Comparison of ENCODE assay signal across 9 mouse cellular contexts in the genomic region with DNA sequence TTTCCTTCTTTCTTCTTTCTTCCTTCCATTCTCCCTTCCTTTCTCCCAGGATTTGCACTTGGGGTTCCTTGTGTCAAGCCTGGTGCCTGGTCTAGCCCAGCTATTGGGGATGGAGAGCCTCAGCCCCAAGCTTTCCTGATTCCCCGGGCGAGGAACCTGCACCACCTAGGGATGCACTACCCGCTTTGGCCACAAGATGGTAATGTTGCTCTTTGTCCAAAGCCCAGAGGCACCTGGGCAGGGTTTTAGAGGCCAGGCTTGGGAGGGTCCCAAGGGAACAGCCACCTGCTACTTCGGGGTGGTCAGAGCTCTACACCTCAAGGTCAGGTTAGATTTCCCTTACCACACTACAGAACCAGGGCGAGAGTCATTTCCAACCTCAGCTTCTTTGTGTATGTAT. TPM values are rescaled to one million over a fixed set of nuclear protein-coding genes. Genes with fewer than 3 reads are reported as not detected.
DNase-seq lines count a peak whose midpoint lies in the region; ATAC-seq lines count a peak whose summit lies in the region.
"Had no signal": no experiment of that assay in that cellular context is flagged by ENCODE, and none has a peak within 500 bp of the region (broad histone marks: within the 10 kb centered on the region; RNA-seq: fewer than 3 reads in every experiment).

No protein-coding gene starts in this region.

- 6% methylated on average over 5 of the region's 5 CpGs for WGBS in heart, embryonic 11.5 days (ENCODE audit: insufficient replicate concordance)
- WGBS in embryonic facial prominence, embryonic 10.5 days = 7% methylated on average over 5 of the region's 5 CpGs
- 2% methylated on average over 5 of the region's 5 CpGs for WGBS in hindbrain, embryonic 14.5 days

- DNase-seq in heart, adult 11 months = peak; percentile 92
- DNase-seq in adrenal gland, adult 2 months = peak; percentile 67
- DNase-seq in embryonic facial prominence, embryonic 10.5 days (ENCODE audit: low spot score) = peak; percentile 80
- DNase-seq in hindbrain, embryonic 14.5 days (ENCODE audit: low spot score) = peak; percentile 86
- DNase-seq in left cerebral cortex, postnatal 10 days (ENCODE audit: extremely low spot score in 1 of 2, low spot score in 2 of 2) = peak; percentile 76 to 80
- peak; percentile 60 for DNase-seq in naive thymus-derived CD4-positive, alpha-beta T cell, adult 2 months (ENCODE audit: low read depth)
- DNase-seq in testis, postnatal 10 days (ENCODE audit: low spot score) = peak; percentile 89

- H3K4me1 ChIP-seq in heart, embryonic 11.5 days (ENCODE audit: control insufficient read depth, insufficient read depth, low read length) = 0 out of 2 replicates have a peak, but pooled peaks cover 6% of the 10 kb centered on the region
- peaks cover 27% of the 10 kb centered on the region for H3K4me1 ChIP-seq in embryonic facial prominence, embryonic 10.5 days
- 0 out of 2 replicates have a peak, but pooled peaks cover 14% of the 10 kb centered on the region for H3K4me1 ChIP-seq in hindbrain, embryonic 14.5 days (replicated peaks; ENCODE audit: control insufficient read depth, insufficient read depth, low read length)
- H3K4me1 ChIP-seq: liver, embryonic 15.5 days had no signal

- intact Hi-C loops in left cerebral cortex, postnatal 10 days (cut with DNase I) = loop anchor here (10.0 kb wide), 1 partner anchor 1706 kb away; no protein-coding TSS in a partner anchor

- H3K9me3 ChIP-seq in heart, embryonic 11.5 days (replicated peaks; ENCODE audit: control insufficient read depth, low read length) = peaks cover 5% of the 10 kb centered on the region; the same call in 1 of the 2 replicates
- peaks cover 6% of the 10 kb centered on the region; the same call in 1 of the 2 replicates for H3K9me3 ChIP-seq in embryonic facial prominence, embryonic 10.5 days
- H3K9me3 ChIP-seq in hindbrain, embryonic 14.5 days (ENCODE audit: control insufficient read depth, low read length) = no peaks in the 10 kb centered on the region
- H3K9me3 ChIP-seq: liver, embryonic 15.5 days had no signal

- peaks cover 54% of the 10 kb centered on the region for H3K27me3 ChIP-seq in heart, embryonic 11.5 days (ENCODE audit: control insufficient read depth, insufficient read depth, low read length)
- peaks cover 66% of the 10 kb centered on the region for H3K27me3 ChIP-seq in embryonic facial prominence, embryonic 10.5 days (replicated peaks; ENCODE audit: low read depth, poor library complexity, severe bottlenecking)
- peaks cover 31% of the 10 kb centered on the region for H3K27me3 ChIP-seq in hindbrain, embryonic 14.5 days (ENCODE audit: control insufficient read depth, insufficient read depth, low read length)

- no peak overlapping the region for H3K27ac ChIP-seq in heart, embryonic 11.5 days (ENCODE audit: low read depth, low read length)
- H3K27ac ChIP-seq in embryonic facial prominence, embryonic 10.5 days (replicated peaks) = no peak overlapping the region
- no peak overlapping the region for H3K27ac ChIP-seq in hindbrain, embryonic 14.5 days
- H3K27ac ChIP-seq: liver, embryonic 15.5 days had no signal

- H3K9ac ChIP-seq in heart, embryonic 11.5 days (ENCODE audit: low read depth, low read length) = no peak overlapping the region
- no peak overlapping the region for H3K9ac ChIP-seq in hindbrain, embryonic 14.5 days
- H3K9ac ChIP-seq: liver, embryonic 15.5 days had no signal

- H3K36me3 ChIP-seq in heart, embryonic 11.5 days (ENCODE audit: control insufficient read depth, insufficient read depth, low read length) = no peaks in the 10 kb centered on the region
- H3K36me3 ChIP-seq in embryonic facial prominence, embryonic 10.5 days (replicated peaks) = no peaks in the 10 kb centered on the region
- H3K36me3 ChIP-seq in hindbrain, embryonic 14.5 days (replicated peaks; ENCODE audit: control insufficient read depth, insufficient read depth) = no peaks in the 10 kb centered on the region
- H3K36me3 ChIP-seq: liver, embryonic 15.5 days had no signal

- ATAC-seq in heart, embryonic 11.5 days (replicated peaks; ENCODE audit: insufficient number of reproducible peaks, low FRiP score, low TSS enrichment) = no peak
- no peak for ATAC-seq in hindbrain, embryonic 14.5 days (ENCODE audit: low FRiP score)

- H3K4me2 ChIP-seq in heart, embryonic 11.5 days = no peak overlapping the region
- no peak overlapping the region for H3K4me2 ChIP-seq in hindbrain, embryonic 14.5 days (replicated peaks)
- H3K4me2 ChIP-seq: liver, embryonic 15.5 days had no signal

- H3K4me3 ChIP-seq in heart, embryonic 11.5 days (ENCODE audit: low read depth, low read length) = no peak overlapping the region
- H3K4me3 ChIP-seq in embryonic facial prominence, embryonic 10.5 days = no peak overlapping the region
- H3K4me3 ChIP-seq in hindbrain, embryonic 14.5 days (replicated peaks; ENCODE audit: low read length) = no peak overlapping the region
- H3K4me3 ChIP-seq: liver, embryonic 15.5 days had no signal

RNA-seq across cellular contexts. Expression of a gene that starts 2.5 kb away (rescaled TPM):
- 0.03 TPM in 2 replicates for polyA plus RNA-seq in heart, embryonic 11.5 days (2014; fragmentation: Nextera tagmentation; extraction: Ambion mirVana)
- 1 to 10 TPM; 1.5 to 1.7 TPM for total RNA-seq in adrenal gland, adult 2 months (2021)
- 0.26 and 1.8 TPM in 2 replicates for polyA plus RNA-seq in adrenal gland, adult 2 months (2012; rRNA removed)
- 0.23 and 0.34 TPM in 2 replicates for polyA plus RNA-seq in embryonic facial prominence, embryonic 10.5 days (2016; fragmentation: Nextera tagmentation; extraction: Ambion mirVana)
- 6.3 and 7.9 TPM in 2 replicates for polyA plus RNA-seq in hindbrain, embryonic 14.5 days (2014; fragmentation: Nextera tagmentation; extraction: Ambion mirVana)
- total RNA-seq in left cerebral cortex, postnatal 10 days (2021) = 100 to 1,000 TPM; 109 to 114 TPM
- polyA plus RNA-seq: liver, embryonic 15.5 days had no signal

RNA-seq across cellular contexts. Expression of a gene that starts 53.5 kb away (rescaled TPM):
- 14.2 and 15.5 TPM in 2 replicates for polyA plus RNA-seq in heart, embryonic 11.5 days (2014; fragmentation: Nextera tagmentation; extraction: Ambion mirVana)
- total RNA-seq in adrenal gland, adult 2 months (2021) = 100 to 1,000 TPM in 1 of 2 experiments, 10 to 100 TPM in 1; 89.4 to 106 TPM
- polyA plus RNA-seq in adrenal gland, adult 2 months (2012; rRNA removed) = 199 and 221 TPM in 2 replicates
- polyA plus RNA-seq in embryonic facial prominence, embryonic 10.5 days (2016; fragmentation: Nextera tagmentation; extraction: Ambion mirVana) = 51.2 and 60.1 TPM in 2 replicates
- 75.5 and 98.4 TPM in 2 replicates for polyA plus RNA-seq in hindbrain, embryonic 14.5 days (2014; fragmentation: Nextera tagmentation; extraction: Ambion mirVana)
- 10 to 100 TPM; 84.1 to 96.1 TPM for total RNA-seq in left cerebral cortex, postnatal 10 days (2021)
